Mouse (Mus musculus): ENCODE measurements around the gene Ash1l.

DNA sequence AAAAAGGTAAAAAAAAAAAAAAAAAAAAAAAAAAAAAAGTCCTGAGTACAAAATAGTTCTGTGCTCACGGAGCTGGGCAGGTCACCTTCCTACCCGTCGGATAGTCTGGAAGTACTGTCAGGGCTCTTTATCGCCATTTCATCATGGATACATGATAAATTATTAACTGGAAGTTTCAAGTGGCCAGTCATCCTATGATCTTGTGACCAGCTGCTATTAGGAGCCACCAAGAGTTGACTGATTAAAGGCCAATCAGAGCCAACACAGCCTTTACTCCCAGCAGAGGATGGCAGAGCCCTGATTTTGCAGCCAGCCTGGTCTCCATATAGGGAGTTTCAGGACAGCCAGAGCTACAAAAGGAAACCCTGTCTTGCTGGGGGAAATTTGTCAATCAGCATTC, 162.6 kb downstream of the Ash1l start:
- TF ChIP-seq POLR2A (IDR thresholded peaks at IDR 0.05; ENCODE audit: extremely low read depth, insufficient read depth, low read length) (no peak), CTCF (IDR thresholded peaks at IDR 0.05; ENCODE audit: extremely low read depth, insufficient read depth, low read length) (no peak)

All from cortical plate, adult 2 months (tissue).